Mouse (Mus musculus) heart, embryonic 12.5 days (tissue): ENCODE measurements around the gene Fam161b. TPM values are rescaled to one million over a fixed set of nuclear protein-coding genes. Genes with fewer than 3 reads are reported as not detected.

Experiments
- ATAC-seq: fragments of 200-750 bp; cut with Nextera tagmentation; 2 replicates; pipeline ENCODE4 v1.8.0; 2017; ENCODE audit warnings: moderate TSS enrichment, moderate library complexity; ENCODE audit not compliant: insufficient number of reproducible peaks, low FRiP score
- H3K27ac ChIP-seq: fragments of 300-500 bp; sonication (generic); 2 replicates; pipeline ENCODE4 v1.5.1; 2016; ENCODE audit warnings: mild to moderate bottlenecking, moderate library complexity; ENCODE audit not compliant: poor library complexity, severe bottlenecking
- H3K27me3 ChIP-seq: fragments of 300-500 bp; sonication (generic); replicated peaks from 2 replicates; pipeline ENCODE4 v1.6.1; 2016; ENCODE audit warnings: mild to moderate bottlenecking, moderate library complexity
- H3K36me3 ChIP-seq: fragments of 300-500 bp; sonication (generic); 2 replicates; pipeline ENCODE4 v1.6.1; 2016; ENCODE audit warnings: mild to moderate bottlenecking, moderate library complexity
- H3K4me1 ChIP-seq: fragments of 300-500 bp; sonication (generic); replicated peaks from 2 replicates; pipeline ENCODE4 v1.6.1; 2016; ENCODE audit warnings: mild to moderate bottlenecking
- H3K4me2 ChIP-seq: fragments of 300-500 bp; sonication (generic); 2 replicates; pipeline ENCODE4 v1.6.1; 2016; ENCODE audit warnings: mild to moderate bottlenecking, moderate library complexity
- H3K4me3 ChIP-seq: fragments of 300-500 bp; sonication (generic); 2 replicates; pipeline ENCODE4 v1.5.1; 2016; ENCODE audit warnings: mild to moderate bottlenecking
- H3K9ac ChIP-seq: fragments of 300-500 bp; sonication (generic); 2 replicates; pipeline ENCODE4 v1.6.1; 2016; ENCODE audit warnings: mild to moderate bottlenecking, moderate library complexity
- H3K9me3 ChIP-seq: fragments of 300-500 bp; sonication (generic); replicated peaks from 2 replicates; pipeline ENCODE4 v1.6.1; 2016; ENCODE audit warnings: mild to moderate bottlenecking, moderate library complexity
- WGBS: fragments of 180-500 bp; shearing (Covaris S2); methylation state at CpG from one replicate; pipeline ENCODE4 v1.1.7; 2016; 5-methylcytosine and 5-hydroxymethylcytosine counted together
- polyA plus RNA-seq: library from polyadenylated mRNA; unstranded; fragments of >200 nt; fragmentation: Nextera tagmentation; extraction: Ambion mirVana; gene quantifications from 2 replicates; pipeline ENCODE4 v1.2.1, GENCODE M21; 2016

Gene Fam161b
- polyA plus RNA-seq, 1 experiment from 2014 or later: 5.2 TPM

DNA sequence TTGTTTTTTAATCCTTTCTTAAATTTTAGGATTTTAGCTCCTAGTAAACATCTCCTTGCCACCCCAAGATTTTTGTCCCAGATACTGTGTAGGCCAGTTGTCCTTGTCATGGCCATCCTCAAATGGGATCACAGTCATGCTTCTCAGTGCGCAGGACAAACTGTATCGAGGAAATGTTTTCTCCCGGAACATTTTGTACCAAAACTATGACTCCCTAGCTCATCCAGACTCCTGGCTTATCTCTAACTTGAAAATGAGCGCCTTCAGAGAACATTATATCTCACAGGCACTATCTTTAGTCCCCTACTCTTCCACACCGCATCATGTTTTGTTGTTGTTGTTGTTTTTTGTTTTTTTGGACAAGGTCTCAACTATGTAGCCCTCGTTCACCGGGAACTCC lies 45.6 kb downstream of the Fam161b start:
- 27% methylated on average over 7 of the region's 7 CpGs for WGBS
- Histone ChIP-seq H3K27me3 (no peaks in the 10 kb centered on the region), H3K9me3 (no peaks in the 10 kb centered on the region; the same call in 1 of the 2 replicates), H3K4me1 (peaks cover 14% of the 10 kb centered on the region), H3K4me3 (peak overlapping the region; percentile 83), H3K27ac (peak overlapping the region; percentile 92), H3K9ac (peak overlapping the region; percentile 90), H3K36me3 (peaks cover 17% of the 10 kb centered on the region; the same call in 1 of the 2 replicates), H3K4me2 (peak overlapping the region; percentile 85)
- ATAC-seq: no peak

DNA sequence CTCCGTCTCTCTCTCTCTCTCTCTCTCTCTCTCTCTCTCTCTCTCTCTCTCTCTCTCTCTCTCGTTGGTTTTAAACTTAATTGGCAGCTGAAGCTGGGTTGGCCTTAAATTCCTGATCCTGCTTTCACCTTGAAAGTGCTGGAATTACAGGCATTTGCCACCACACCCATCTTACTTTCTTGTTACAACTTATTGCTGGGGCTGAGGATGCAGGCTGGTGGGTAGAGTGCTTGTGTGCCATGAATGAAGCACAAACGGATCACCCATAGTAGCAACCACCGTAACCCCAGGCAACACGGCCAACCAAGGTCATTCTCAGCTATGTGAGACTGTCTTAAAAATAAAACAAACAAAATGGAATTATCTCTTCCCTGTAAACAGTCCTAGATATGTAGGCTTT lies 50.3 kb downstream of the Fam161b start:
- no peaks in the 10 kb centered on the region for H3K9me3 ChIP-seq
- H3K27ac ChIP-seq: no peak overlapping the region
- no peak for ATAC-seq
- H3K4me3 ChIP-seq: no peak overlapping the region
- no peak overlapping the region for H3K9ac ChIP-seq
- H3K27me3 ChIP-seq: no peaks in the 10 kb centered on the region
- peaks cover 5% of the 10 kb centered on the region for H3K4me1 ChIP-seq
- 76% methylated on average over 4 of the region's 5 CpGs for WGBS
- H3K36me3 ChIP-seq: peaks cover 46% of the 10 kb centered on the region
- H3K4me2 ChIP-seq: no peak overlapping the region

DNA sequence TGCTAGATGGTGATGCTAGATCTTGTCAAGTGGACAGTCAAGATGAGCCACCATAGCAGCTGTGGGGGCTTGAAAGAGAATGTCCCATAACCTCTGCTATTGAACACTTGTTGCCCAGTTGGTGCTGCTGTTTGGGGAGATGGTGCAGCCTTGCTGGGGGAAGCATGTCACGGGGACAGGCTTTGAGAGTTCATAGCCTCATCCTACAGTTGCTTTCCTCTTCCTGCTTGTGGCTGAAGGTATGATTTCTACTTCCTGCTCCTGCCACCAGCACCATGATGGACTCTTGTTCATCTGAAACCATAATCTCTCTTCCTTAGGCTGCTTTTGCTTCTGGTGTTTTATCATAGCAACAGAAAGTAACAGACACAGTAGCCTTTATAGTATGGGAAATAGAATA lies 57.1 kb downstream of the Fam161b start:
- H3K36me3 ChIP-seq: peaks cover 76% of the 10 kb centered on the region
- no peak overlapping the region for H3K27ac ChIP-seq
- no peaks in the 10 kb centered on the region for H3K4me1 ChIP-seq
- H3K4me3 ChIP-seq: no peak overlapping the region
- no peaks in the 10 kb centered on the region for H3K9me3 ChIP-seq
- H3K4me2 ChIP-seq: no peak overlapping the region
- WGBS: 81% methylated on average over 1 of the region's 1 CpGs
- no peak overlapping the region for H3K9ac ChIP-seq
- ATAC-seq: no peak
- no peaks in the 10 kb centered on the region for H3K27me3 ChIP-seq

DNA sequence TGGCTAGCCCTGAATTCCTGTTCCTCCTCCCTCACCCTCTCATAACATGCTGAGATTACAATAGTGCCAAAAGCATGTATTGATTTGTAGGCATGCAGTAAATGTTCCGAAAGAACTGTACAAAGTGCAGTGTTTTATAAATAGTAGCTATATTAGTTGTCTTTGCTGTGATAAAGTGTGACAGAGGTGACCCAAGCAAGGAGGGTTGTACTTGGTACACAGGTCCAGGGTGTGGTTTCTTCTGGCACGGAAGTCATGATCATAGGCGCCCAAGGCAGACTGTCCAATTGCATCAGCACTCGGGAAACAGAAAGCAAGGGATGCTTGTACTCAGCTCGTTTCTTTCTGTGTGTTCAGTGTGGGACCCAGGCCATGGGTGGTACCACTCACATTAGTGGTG lies 57.5 kb downstream of the Fam161b start:
- peaks cover 76% of the 10 kb centered on the region for H3K36me3 ChIP-seq
- H3K4me2 ChIP-seq: no peak overlapping the region
- WGBS: 88% methylated on average over 5 of the region's 5 CpGs
- H3K9ac ChIP-seq: no peak overlapping the region
- no peaks in the 10 kb centered on the region for H3K9me3 ChIP-seq
- H3K27ac ChIP-seq: no peak overlapping the region
- H3K4me1 ChIP-seq: no peaks in the 10 kb centered on the region
- H3K4me3 ChIP-seq: no peak overlapping the region
- H3K27me3 ChIP-seq: no peaks in the 10 kb centered on the region
- no peak for ATAC-seq

DNA sequence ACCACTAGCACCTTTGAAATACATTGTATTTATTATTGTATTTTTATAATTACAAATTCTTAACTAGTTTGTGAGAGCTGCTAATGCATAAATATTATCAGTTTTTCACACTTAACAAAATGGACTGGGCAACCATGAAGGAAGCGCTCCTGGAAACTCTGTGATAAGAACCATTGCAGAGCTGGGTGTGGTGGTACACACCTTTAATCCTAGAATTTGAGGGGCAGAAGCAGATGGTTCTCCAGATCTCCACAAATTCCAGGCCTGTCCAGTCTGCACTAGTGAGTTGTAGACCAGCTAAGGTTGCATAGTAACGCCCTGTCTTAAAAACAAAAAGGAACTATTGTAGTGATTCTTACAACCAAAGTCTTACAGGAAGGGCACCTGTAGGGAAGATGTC lies 62.4 kb downstream of the Fam161b start:
- Histone ChIP-seq H3K36me3 (peaks cover 78% of the 10 kb centered on the region), H3K4me1 (no peaks in the 10 kb centered on the region), H3K27ac (no peak overlapping the region), H3K9ac (no peak overlapping the region), H3K4me3 (no peak overlapping the region), H3K4me2 (no peak overlapping the region), H3K9me3 (no peaks in the 10 kb centered on the region), H3K27me3 (no peaks in the 10 kb centered on the region)
- no peak for ATAC-seq
- WGBS: 89% methylated on average over 2 of the region's 2 CpGs

DNA sequence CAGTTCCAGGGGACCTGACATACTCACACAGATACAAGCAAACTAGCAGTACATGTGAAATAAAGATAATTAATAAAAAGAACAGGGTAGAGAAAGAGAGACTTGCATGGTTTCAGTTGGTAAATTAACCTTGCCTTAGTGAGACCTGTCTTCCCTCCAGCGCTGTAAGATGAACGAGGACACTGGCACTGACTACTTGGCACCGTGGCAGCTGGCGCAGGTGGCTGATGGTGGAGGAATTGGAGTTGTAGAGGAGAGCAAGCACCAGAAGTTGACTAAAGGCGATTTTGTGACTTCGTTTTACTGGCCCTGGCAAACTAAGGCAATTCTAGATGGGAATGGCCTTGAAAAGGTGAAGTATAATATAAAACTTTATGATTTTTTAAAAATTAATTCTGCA lies 63.8 kb downstream of the Fam161b start:
- Histone ChIP-seq H3K27me3 (no peaks in the 10 kb centered on the region), H3K9me3 (no peaks in the 10 kb centered on the region), H3K36me3 (peaks cover 81% of the 10 kb centered on the region), H3K4me1 (no peaks in the 10 kb centered on the region), H3K4me3 (no peak overlapping the region), H3K9ac (no peak overlapping the region), H3K4me2 (no peak overlapping the region), H3K27ac (no peak overlapping the region)
- 94% methylated on average over 6 of the region's 6 CpGs for WGBS
- no peak for ATAC-seq

Other genes starting within 250 kb of the Fam161b start
- 4.4 and 5.4 TPM in 2 replicates for gene Dnal1, start 247.5 kb downstream of the Fam161b start, polyA plus RNA-seq
- gene Pnma1, start 213.3 kb downstream of the Fam161b start, polyA plus RNA-seq: 0.40 and 0.68 TPM in 2 replicates
- 8.7 and 10.6 TPM in 2 replicates for gene Elmsan1, start 143.0 kb downstream of the Fam161b start, polyA plus RNA-seq
- 75.8 and 77.5 TPM in 2 replicates for gene Ptgr2, start 76.6 kb downstream of the Fam161b start, polyA plus RNA-seq
- 53.1 and 59.9 TPM in 2 replicates for gene Zfp410, start 45.0 kb downstream of the Fam161b start, polyA plus RNA-seq
- 59.2 and 61.6 TPM in 2 replicates for gene Coq6, start 176 bp downstream of the Fam161b start, polyA plus RNA-seq
- gene Entpd5, start 47.2 kb upstream of the Fam161b start, polyA plus RNA-seq: 32.6 and 33.5 TPM in 2 replicates
- gene Bbof1, start 47.2 kb upstream of the Fam161b start, polyA plus RNA-seq: 1.4 and 1.5 TPM in 2 replicates
- 21.3 and 24.4 TPM in 2 replicates for gene Rnf113a2, start 55.4 kb upstream of the Fam161b start, polyA plus RNA-seq
- gene Aldh6a1, start 89.2 kb upstream of the Fam161b start, polyA plus RNA-seq: 43.6 and 43.9 TPM in 2 replicates
- 15.4 and 15.8 TPM in 2 replicates for gene Lin52, start 89.6 kb upstream of the Fam161b start, polyA plus RNA-seq
- gene Vsx2, start 207.9 kb upstream of the Fam161b start, polyA plus RNA-seq: not detected in 2 replicates